Mouse (Mus musculus) R1 (cell line): ENCODE data around the gene Cdsn.

Source experiments
- DNase-seq: peaks from one replicate; pipeline ENCODE4 v3.0.0-alpha.2; 2018; ENCODE audit warnings: low read depth, low spot score

Cdsn gene

DNA sequence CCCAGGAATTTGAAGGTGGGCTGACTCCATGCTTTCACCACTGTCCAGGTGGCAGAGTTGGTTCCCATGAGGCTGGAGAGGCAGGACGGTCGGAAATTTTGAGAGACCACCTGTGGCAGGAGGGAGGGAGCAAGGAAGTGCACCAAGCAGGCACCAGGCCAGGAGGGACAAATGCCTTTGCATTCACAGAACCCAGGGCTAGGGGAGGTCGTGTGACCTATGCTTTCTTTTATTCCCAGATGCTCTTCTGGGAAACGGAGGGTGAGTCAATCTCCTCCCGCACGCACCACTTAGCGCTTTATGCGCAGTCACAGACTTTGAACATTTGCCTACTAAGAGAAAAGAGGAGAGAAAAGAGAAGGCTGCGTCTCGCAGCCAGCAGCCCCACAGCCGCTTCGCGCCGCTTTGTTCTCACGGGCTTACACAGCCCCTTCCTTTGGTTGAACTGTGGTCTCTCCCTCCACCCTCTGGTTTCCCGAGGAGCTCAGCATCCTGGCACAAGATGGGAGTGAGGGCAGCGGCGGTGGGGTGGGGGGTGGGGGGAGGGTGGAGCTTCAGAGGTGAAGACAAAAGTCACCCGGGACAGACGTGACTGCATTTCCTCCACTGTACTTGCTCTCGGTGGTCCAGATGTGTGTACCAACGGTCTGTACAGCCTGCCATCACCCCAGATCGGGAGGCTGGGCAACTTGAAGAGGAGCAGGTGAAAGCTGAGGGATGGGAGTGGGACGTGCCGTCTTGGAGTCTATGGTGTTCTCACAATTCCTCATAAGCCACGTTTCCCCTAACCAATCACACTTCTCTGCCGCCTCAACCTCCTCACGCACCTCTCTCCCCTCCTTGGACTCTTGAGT is 17.4 kb downstream of the Cdsn start:
- no peak for DNase-seq

DNA sequence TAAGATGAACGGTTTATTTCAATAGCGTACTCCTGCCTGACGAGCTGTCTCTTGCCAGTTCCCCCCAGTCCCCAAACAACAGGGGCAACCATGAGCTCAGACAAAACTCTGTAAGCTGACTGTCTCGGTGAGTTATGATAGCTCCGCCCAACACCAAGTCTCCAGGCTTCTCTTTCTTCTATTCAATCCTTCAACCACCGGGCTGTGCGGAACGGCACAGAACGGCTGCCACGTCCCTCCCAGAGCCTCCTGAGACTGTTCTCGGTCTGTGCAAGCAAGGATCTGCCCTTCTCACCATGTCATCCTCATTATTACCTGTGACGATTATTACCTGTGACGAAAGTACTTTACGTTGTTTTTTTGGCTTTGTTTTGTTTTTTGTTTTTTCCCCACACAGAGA is 18.9 kb downstream of the Cdsn start:
- DNase-seq: no peak

DNA sequence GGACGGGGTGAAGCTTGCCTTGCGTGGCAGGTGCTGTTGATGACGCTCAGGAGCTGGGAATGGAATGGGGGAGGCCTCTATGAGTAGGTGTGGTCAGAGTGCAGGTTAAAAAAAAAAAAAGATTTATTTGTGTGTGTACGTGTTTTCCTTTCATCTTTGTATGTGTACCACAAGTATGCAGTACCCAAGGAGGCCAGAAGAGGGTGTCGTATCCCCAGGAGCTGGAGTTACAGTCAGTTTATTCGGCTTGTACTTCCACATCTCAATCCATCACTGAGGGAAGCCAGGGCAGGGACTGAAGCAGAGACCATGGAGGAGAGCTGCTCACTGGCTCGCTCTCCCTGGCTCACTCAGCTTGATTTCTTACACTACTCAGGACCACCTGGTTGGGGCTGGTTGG is 19.5 kb downstream of the Cdsn start:
- DNase-seq: peak; percentile 67

DNA sequence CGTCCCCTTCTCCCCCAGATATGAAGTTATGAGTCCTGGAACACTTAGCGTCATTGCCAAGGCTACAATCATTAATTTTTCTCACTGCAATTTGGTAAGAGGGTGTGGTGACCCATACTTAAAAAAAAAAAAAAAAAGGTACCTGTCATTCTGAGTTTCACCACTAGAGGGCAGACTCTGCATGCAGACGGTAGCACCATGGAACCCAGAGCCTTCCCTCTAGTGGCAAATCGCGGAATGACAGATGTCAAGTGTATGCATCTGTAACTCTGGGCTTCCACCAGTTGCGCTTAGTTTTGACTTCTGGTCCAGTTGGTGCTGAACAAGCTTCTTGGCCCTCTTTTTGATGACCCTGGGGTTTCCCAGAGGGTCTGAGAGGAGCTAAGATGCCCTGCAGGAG is 26.3 kb downstream of the Cdsn start:
- peak; percentile 96 for DNase-seq

DNA sequence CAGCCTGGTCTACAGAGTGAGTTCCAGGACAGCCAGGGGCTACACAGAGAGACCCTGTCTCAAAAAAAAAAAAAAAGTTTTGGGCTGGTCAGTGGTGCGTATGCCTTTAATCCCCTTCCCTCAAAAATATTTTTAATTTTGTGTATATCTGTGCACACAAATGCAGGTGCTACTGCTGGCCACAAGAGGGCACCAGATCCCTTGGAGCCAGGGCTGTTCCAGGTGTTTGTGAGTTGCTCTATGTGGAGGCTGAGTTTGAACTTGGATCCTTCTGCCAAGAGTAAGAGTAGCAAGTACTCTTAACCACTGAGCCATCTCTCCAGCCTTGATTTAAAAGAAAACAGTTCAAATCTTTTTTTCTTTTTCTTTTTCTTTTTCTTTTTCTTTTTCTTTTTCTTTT is 31.0 kb downstream of the Cdsn start:
- peak; percentile 61 for DNase-seq

DNA sequence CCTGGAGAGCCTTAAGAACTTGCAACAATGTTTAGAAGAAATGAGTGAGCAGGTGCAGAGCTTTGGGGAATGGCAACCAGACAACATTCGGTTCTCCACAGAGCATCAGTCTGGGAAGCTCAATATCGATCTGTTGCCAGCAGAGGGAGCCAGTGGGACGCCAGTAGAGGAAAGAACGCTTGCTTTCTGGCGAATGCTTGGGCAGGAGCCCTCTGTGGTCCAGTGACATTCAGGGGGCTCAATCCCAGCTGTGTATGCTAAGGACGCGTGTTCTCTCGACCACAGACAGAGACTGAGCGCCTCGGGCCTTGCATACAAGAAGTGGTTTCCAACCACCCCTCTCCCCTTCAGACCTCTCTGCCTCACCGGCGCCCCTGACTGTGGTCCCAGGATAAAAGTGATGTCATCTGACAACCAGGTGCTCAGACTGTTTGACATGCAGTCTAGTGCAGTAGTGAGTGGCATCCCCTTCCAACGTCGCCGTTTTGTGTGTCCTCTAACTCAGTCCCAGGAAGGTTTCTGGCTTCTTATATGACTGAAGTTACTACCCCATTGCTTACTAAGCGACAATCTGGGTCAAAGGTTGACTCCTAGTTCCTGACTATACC is 32.5 kb downstream of the Cdsn start:
- DNase-seq: peak; percentile 89

DNA sequence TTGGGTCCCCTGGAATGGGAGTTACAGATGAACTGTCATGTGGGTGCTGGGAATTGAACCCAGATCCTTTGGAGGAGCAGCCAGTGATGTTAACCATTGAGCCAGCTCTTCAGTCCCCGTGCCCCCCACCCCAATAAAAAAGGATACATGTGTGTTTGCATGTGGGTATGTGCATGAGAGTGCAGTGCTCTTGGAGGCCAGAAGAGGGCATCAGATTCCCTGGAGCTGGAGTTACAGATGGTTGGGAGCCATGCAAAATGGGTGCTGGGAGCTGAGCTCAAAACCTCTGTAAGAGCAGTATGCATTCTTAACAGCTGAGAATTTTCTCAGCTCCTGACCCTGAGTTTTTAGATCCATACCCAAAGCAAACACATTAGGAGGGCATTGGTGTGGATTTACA is 35.4 kb downstream of the Cdsn start:
- DNase-seq: peak; percentile 58

DNA sequence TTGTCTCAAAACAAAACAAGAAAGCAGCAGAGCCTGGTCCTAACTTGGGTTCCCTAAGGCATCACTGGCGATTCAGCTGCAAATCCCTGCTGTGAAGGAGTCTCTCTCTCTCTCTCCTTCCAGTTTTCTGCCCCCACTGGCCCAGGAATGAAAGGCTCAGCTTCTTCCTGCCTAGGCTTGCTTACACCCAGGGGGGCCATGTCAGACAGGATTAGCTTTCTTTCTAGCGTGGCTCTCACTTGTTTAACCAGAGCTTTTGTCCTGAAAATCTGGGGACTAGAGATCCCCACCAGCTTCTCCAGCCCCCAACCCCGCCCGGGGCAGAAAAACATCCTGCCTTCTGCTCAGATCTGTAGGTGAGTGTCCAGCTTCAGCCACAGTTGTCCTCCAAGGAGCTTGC is 36.5 kb downstream of the Cdsn start:
- no peak for DNase-seq

DNA sequence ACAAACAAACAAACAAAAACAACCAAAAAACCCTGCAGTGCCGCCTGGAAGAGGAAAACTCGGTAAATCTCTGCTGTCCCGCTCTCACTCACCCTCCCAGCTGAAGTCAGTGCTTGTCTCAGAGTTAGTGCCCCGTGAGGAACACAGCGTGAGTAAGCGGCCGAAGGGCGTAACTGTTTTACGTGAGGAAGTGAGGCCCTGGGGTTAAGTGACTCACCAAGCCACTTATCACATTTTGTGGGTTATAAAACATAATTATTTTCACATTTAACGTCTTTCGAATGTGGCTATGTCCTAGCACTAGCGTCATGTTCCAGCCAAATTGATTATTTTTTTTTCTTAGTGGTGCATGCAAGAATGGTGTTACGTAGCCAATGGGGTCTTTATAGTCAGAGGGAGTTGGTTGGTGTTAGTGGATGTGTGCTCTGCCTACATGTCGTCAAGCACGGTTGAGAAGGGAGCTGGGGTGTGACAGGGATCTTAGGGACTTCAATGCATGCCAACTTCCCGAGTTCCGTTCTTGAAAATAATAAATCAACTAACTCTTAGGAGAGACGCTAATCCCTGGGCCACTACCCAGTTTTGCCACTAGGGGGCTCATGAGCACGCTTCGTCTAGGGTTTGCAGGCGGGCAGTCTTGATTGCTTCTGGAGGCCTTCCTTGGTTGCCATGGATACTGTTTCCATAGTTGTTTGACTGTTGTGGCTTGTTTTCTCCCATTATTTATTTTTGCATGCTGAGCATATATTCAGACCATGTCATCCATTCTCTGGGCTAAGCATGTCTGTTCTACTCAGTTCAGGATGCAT is 38.7 kb downstream of the Cdsn start:
- DNase-seq: peak; percentile 96

DNA sequence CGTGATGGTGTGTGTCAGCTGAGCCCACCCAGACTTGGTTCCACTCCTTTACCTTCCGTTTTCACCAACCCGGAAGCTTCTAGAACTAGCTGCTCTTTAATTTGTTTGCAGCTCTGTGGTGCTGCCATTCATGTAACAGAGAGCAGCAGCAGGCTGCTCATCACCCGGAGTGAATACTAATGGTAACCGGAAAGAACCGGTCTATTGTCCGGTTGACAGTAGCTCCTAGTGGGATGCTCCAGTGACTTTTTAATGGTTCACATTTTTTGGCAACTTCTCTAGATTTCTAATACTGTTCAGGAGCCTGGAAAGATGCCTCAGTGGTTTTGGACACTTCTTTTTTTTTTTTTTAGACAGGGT is 39.3 kb downstream of the Cdsn start:
- DNase-seq: no peak

DNA sequence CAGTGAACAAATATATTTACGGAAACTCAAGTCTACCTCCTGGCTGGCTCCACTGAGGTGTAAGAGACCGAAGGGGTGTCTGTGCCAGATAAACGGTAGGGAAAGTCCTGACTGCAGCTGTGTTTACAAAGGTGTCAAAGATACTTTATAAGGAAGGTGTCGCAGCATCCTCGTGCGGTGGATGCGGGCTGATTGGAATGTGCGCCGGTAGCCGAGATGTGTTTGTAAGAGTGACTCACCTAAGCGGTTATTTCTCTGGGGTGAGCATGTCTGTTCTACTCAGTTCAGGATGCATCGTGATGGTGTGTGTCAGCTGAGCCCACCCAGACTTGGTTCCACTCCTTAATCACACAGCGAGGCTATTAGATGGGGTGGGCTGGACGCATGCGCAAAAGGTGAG is 39.8 kb downstream of the Cdsn start:
- peak; percentile 46 for DNase-seq

DNA sequence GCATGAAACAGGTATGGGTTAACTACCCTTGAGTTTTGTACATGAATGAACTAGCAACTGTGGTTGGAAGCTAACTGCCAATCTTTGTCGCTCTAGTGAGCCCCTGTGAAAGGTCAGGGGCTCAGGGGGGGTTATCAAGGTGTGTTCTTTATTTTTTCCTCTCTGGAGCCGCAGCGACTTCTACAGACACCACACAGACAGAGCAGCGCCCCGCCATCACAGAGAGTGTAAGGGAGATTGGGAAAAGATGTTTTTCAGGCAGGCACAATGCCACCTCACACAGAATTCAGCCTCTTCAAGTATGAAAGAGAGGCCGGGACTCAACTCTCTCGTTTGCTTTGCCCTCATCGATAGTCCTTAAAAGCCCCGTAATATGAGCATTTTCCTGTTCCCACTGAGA is 40.2 kb downstream of the Cdsn start:
- DNase-seq: peak; percentile 68

DNA sequence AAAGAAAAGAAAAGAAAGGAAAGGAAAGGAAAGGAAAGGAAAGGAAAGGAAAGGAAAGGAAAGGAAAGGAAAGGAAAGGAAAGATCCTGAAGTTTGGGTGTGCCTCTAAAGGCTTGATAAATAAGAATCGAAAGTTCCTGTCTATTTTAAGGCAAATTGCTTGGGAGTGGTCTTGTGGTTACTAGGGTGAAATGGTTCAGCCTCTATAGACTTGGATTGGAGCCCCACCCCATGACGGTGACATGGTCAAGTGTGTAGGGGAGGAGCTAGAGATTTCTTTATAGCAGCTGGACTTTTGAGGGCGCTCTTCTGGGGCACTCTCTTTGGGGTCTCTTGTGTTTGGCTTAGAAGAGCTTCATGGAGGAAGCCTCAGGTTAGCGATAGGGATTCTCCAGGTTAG is 41.9 kb downstream of the Cdsn start:
- peak; percentile 95 for DNase-seq

DNA sequence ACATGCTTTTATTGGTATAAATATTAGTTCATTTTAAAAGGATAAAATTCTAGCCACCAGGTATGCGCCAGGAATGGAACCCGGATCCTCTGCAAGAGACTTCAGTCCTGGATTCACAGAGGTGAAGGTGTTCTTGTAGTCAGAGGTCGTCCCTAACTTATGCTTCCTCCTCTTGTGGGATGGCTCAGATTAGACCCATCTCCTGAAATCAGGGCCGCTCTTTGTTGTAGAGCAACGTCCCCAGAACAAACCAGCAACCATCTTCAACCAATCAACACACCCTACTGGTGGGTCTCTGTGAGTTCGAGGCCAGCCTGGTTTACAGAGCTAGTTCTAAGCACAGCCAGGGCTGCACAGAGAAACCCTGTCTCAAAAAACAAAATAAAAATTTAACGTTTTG is 42.5 kb downstream of the Cdsn start:
- no peak for DNase-seq

DNA sequence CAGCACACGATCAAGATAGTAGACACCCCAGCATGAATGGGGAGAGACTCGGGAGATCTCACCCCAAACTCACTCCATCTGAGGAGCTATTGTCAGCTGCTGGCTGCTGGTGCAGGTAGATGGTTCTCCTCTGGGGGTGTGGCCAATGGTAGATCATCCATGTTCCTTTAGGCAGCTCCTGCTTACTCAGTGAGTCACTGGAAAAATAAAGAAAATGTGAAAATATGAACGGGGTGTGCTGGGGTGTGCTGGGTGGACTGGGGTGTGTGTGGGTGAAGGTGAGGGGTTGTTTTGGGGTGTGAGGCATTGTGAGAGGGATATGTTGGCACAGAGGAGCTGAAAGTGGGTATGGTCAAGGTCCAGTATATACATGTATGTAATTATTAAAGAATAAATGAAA is 45.5 kb downstream of the Cdsn start:
- no peak for DNase-seq

DNA sequence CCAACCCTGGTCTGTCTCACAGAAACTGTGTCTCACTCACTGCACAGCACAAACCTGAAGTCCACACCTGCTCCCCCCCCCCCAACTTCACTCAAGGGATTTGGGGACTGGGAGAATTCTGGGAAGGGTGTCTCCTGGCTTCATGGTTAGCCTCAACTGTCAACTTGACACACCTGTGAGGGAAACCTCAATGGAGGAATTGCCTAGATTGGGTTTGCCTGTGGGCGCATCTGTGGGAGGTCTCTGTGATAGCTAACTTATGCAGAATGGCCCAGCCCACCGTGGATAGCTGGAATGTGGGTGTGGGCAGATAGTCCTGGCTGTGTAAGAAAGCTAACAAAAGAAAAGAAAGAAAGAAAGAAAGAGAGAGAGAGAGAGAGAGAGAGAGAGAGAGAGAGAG is 49.3 kb downstream of the Cdsn start, which contains the start of gene Sfta2:
TSS of gene Sfta2 (plus strand) at position 301 of the 400 bp plus-strand sequence.
- no peak for DNase-seq

DNA sequence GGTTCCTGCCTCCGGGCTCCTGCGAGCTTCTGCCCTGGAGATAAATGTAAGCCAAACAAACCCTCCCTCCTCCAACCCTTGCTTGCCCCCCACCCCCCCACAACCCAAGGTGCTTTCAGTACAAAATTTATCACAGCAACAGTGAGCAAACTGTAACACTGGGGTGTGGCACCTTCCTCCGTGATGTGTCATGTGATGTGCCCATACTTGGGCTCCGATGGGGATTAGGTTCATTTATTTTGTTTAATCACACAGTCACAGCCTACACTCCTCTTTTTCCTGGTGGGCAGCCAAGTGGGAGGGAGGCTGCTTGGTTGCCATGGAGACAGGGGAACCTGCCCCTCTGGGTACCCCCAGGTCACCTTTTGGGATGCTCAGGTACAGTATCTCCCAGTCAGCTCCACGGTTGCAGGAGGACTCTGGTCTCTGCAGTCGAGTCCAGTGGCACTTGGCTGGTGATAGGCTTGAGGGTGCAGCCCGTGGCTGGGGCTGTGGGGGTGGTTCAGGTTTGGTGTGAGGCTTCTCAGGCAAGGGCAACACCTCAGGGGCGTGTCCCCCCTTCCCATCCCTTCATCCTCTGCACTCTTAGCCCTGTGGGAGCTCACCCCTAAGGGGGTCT is 49.9 kb downstream of the Cdsn start:
- DNase-seq: no peak
